Mouse (Mus musculus): Measurements from ENCODE around the gene Lmntd1.

Gene Lmntd1

DNA sequence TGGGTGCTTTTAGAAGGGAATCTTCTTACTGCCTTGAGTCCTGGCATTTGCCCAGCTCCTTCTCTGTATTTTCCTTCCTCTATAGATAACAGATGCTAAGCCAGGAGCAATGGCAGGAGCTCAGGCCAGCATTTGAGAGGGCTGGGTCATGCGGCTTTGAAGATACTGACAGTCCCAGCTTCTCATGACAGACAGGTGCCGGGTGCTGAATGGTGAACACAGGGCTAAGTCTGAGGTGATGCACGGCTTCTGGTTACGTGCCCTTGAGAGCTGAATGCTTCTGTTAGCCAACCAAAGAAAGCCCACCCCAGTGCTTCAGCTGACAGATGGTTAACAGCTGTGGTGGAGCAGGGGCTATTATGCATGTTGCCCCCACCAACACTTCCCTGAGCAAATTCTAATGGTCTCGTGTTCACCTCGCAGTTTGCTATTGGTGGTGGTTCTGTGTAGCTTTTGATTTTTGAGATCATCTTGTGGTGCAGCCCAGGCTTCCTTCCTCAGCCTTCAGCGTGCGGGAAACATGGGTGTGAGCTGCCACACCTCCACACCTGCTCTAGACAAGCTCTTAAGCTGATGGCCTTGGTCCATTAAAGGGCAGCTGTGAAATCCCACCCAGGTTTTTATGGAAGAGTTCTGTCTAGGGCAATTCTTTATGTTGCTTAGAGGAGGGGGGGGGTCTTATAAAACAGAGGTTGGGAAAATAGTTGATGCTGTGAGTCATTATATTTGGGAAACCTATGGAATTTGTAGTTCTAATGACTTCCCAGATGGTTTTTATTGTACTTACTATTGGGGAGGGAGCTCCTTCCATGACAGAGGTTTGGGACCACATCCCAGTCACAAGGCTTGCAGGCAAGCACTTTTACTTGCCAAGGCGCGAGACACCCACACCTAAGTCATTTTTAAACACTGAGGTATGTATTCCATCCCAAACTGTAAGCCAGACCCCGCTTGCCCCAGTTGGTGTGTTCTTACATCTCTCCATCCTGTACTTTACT lies 181.1 kb downstream of the Lmntd1 start:
- no peak for DNase-seq

- no peak for DNase-seq
Observed at GRCm38 (mm10) chr6:145431747-145432146, 182.4 kb downstream of the Lmntd1 start.

GRCm38 (mm10) chr6:145427411-145427810 lies 186.7 kb downstream of the Lmntd1 start:
- DNase-seq: no peak

- DNase-seq: no peak
Observed at GRCm38 (mm10) chr6:145426501-145426900, 187.6 kb downstream of the Lmntd1 start.

GRCm38 (mm10) chr6:145424156-145424555 lies 190.0 kb downstream of the Lmntd1 start:
- DNase-seq: no peak

GRCm38 (mm10) chr6:145423484-145423883 lies 190.6 kb downstream of the Lmntd1 start:
- no peak for DNase-seq

- DNase-seq: no peak
Observed at GRCm38 (mm10) chr6:145421666-145422065, 192.5 kb downstream of the Lmntd1 start.

GRCm38 (mm10) chr6:145420407-145420806 lies 193.7 kb downstream of the Lmntd1 start:
- DNase-seq: peak; percentile 10

DNA sequence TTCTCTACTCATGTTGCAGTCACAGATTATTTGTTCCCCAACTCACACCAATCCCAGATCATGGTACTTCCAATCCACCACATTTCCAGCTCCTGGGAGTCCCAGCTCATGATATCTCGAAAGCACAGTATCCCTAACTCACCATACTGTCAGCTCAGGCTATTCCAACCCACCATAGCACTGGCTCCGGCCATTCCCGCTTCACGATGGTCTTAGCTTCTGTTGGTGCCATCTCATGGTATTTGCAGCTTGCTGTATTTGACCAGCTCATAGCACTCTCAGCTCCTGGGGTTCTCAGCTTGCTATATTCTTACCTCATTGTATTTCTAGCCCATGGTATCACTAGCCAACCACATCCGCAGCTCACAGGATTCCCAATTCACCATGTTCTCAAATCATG lies 195.3 kb downstream of the Lmntd1 start:
- no peak for DNase-seq

- DNase-seq: no peak
Observed at GRCm38 (mm10) chr6:145417720-145418440, 196.2 kb downstream of the Lmntd1 start.

DNA sequence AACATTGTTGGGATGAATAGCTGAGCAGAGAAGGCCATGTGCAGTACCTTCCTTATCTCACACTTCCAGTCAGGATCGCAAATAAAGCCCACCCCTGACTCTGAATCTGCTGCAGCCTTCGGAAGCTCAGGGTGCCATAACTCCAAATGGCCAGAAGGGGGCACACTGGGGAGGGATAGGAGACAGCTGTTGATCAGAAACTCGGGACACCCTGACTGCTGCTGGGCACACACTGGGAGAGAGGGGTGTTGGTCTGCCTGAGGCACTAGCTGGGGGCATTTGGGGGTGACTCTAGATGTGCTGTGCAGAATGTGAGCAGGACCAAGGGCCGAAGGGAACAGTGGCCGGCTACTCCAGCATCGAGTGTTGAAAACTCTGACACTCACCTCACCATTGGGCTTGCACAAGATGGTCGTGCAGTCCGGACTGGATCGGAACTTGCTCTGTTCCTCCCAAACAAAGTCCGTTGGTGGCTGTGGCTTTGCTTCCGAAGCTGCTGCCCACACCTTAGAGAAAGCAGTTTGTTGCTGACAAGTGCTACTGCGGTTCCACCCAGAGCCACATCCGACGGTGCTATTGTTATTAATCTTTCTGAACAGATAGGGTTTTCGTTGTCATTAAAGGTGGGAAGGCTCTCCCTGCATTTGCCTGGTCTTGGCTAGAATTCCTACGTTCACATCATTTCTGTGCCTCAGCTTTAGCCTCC lies 197.0 kb downstream of the Lmntd1 start:
- DNase-seq: peak; percentile 61

GRCm38 (mm10) chr6:145404369-145405051 lies 209.6 kb downstream of the Lmntd1 start:
- no peak for DNase-seq

DNA sequence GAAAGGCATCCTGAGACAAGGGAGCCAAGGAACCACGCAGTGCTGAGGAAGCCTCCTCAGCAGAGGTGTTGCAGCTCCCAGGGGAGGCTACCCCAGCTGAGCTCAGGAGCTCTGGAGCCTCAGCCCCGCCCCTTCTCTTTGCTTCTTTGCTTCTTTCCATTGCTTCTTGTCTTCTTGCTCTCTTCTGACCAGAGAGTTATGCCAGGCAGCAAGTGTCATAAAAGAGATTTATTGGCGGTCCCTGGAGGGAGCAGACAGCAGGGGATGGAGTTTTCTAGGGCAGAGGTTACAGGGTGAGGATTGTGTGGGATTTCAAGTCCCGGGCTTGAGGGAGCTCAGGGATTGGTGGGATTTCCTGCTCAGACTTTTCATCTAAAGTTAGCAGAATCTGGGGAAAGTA lies 213.0 kb downstream of the Lmntd1 start:
- DNase-seq: no peak

- DNase-seq: no peak
Observed at GRCm38 (mm10) chr6:145397881-145398280, 216.2 kb downstream of the Lmntd1 start.

- DNase-seq: no peak
Observed at GRCm38 (mm10) chr6:145396534-145396933, 217.6 kb downstream of the Lmntd1 start.

GRCm38 (mm10) chr6:145390421-145390820 lies 223.7 kb downstream of the Lmntd1 start:
- DNase-seq: no peak

- DNase-seq: no peak
Observed at GRCm38 (mm10) chr6:145389904-145390303, 224.2 kb downstream of the Lmntd1 start.

GRCm38 (mm10) chr6:145387378-145387777 lies 226.7 kb downstream of the Lmntd1 start:
- DNase-seq: no peak

DNA sequence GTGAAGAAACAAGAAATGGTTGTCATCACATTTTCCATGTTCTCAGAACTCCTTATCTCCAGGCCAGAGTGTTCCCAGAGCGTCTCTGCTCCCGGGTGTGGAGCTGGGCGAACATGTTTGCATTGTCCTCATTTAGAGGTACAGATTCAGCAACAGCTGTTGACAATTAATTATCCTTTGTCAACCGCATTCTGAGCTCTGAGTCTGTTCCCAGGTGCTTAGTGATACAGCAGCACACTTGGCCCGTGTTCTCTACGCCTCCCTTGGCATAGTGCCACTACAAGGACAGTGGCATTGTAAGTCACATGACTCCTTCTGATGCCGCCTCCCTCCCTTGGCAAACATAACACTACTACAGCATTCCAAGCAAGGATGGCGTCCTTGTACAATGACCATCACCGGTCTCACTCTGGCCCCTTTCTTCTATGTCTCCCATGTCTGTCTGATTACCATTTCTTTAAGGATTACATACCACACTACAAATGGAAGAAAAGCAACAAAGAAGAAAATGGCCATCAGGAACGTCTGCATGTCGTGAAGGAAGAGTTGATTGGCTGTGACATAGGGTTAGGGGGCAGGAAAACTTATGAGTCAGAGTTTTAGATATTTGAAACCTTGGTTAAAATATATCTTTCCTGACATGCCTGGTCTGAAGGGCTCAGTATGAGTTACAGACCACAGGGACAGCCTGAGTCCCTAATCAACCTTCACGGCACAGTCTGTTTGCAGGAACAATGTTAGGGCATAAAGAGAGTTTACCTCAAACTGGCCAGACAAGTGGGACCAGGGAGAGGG lies 231.3 kb downstream of the Lmntd1 start:
- DNase-seq: no peak

DNA sequence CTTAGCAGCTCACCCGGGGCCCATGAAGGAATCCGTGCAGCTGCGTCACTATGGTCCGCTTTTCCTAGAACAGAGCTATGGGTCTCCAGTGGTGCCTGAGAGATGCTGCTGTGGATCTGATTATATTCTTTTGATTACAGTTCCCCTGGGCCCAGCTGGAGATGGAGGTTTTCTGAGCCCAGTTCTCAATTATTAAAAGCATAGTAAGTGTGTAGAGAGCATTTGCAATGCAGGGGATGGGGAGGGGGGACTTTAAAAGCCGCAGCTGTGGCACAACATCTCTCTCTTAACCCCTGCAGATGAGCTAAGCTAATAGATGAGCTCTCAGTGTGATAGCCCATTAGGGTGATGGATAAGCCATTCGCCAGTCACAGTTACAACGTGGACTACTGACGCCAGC lies 233.2 kb downstream of the Lmntd1 start:
- no peak for DNase-seq

GRCm38 (mm10) chr6:145379175-145379574 lies 234.9 kb downstream of the Lmntd1 start:
- no peak for DNase-seq

DNA sequence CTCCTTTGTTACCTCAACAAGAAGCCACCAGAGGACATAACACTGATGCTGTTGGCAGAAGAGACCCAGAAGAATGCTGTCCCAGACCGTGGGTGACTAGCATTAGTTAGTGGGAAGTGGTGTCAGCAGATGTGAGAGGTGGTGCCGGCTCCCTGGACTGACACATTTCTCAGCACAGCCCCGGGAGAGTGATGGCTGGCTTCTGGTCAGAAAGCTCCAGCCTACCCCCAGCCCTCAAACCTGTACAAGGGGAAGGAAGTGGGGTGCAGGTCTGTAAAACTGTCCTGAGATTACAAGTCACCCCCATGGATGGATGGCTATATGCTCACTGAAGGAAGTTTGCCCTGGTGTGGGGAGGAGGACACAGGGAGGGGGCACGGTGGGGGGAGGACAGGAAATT lies 235.4 kb downstream of the Lmntd1 start:
- DNase-seq: no peak
